Mouse (Mus musculus): ENCODE measurements around the gene Cadps. TPM values are rescaled to one million over a fixed set of nuclear protein-coding genes. Genes with fewer than 3 reads are reported as not detected.

Cadps gene
- polyA plus RNA-seq, 1 experiment from 2014 or later = 0.21 TPM

GRCm38 (mm10) chr14:12377289-12377688 is 445.6 kb downstream of the Cadps start:
- ATAC-seq (ENCODE audit: insufficient read depth) (no peak), DNase-seq (no peak)
- Histone ChIP-seq H3K36me3 (ENCODE audit: insufficient read depth) (no peaks in the 10 kb centered on the region), H3K27ac (ENCODE audit: low read depth) (no peak overlapping the region), H3K9ac (no peak overlapping the region), H3K4me2 (no peak overlapping the region), H3K4me3 (ENCODE audit: low read depth, low read length) (no peak overlapping the region), H3K9me3 (ENCODE audit: low read depth, low read length) (no peaks in the 10 kb centered on the region), H3K27me3 (ENCODE audit: insufficient read depth, low read length) (no peaks in the 10 kb centered on the region), H3K4me1 (ENCODE audit: insufficient read depth) (no peaks in the 10 kb centered on the region)
- 80% methylated on average over 2 of the region's 2 CpGs for WGBS
- TF ChIP-seq CTCF (IDR thresholded peaks at IDR 0.05; ENCODE audit: low read depth) = no peak

GRCm38 (mm10) chr14:12375451-12375850 is 447.4 kb downstream of the Cadps start:
- H3K9ac ChIP-seq = no peak overlapping the region
- no peak overlapping the region for H3K4me3 ChIP-seq (ENCODE audit: low read depth, low read length)
- H3K27me3 ChIP-seq (ENCODE audit: insufficient read depth, low read length) = no peaks in the 10 kb centered on the region
- ATAC-seq (ENCODE audit: insufficient read depth) (no peak), DNase-seq (no peak)
- H3K9me3 ChIP-seq (ENCODE audit: low read depth, low read length) = no peaks in the 10 kb centered on the region
- no peaks in the 10 kb centered on the region for H3K4me1 ChIP-seq (ENCODE audit: insufficient read depth)
- no peak overlapping the region for H3K4me2 ChIP-seq
- TF ChIP-seq CTCF (IDR thresholded peaks at IDR 0.05; ENCODE audit: low read depth) = no peak
- 85% methylated on average over 2 of the region's 2 CpGs for WGBS
- no peak overlapping the region for H3K27ac ChIP-seq (ENCODE audit: low read depth)
- no peaks in the 10 kb centered on the region for H3K36me3 ChIP-seq (ENCODE audit: insufficient read depth)

GRCm38 (mm10) chr14:12350271-12350916 is 472.5 kb downstream of the Cadps start:
- H3K4me2 ChIP-seq = no peak overlapping the region
- H3K4me1 ChIP-seq (ENCODE audit: insufficient read depth) = no peaks in the 10 kb centered on the region
- H3K36me3 ChIP-seq (ENCODE audit: insufficient read depth) = no peaks in the 10 kb centered on the region
- peaks cover 87% of the 10 kb centered on the region for H3K27me3 ChIP-seq (ENCODE audit: insufficient read depth, low read length)
- no peak for DNase-seq
- no peak for TF ChIP-seq CTCF (IDR thresholded peaks at IDR 0.05; ENCODE audit: low read depth)
- WGBS = 5% methylated on average over 16 of the region's 16 CpGs
- H3K27ac ChIP-seq (ENCODE audit: low read depth) = no peak overlapping the region
- H3K9me3 ChIP-seq (ENCODE audit: low read depth, low read length) = no peaks in the 10 kb centered on the region
- no peak overlapping the region for H3K4me3 ChIP-seq (ENCODE audit: low read depth, low read length)
- no peak overlapping the region for H3K9ac ChIP-seq
- no peak for ATAC-seq (ENCODE audit: insufficient read depth)

GRCm38 (mm10) chr14:12349334-12350090 is 473.4 kb downstream of the Cadps start:
- Histone ChIP-seq H3K4me1 (ENCODE audit: insufficient read depth) (no peaks in the 10 kb centered on the region), H3K27me3 (ENCODE audit: insufficient read depth, low read length) (peaks cover 96% of the 10 kb centered on the region), H3K27ac (ENCODE audit: low read depth) (no peak overlapping the region), H3K4me3 (ENCODE audit: low read depth, low read length) (no peak overlapping the region), H3K9me3 (ENCODE audit: low read depth, low read length) (no peaks in the 10 kb centered on the region), H3K9ac (no peak overlapping the region), H3K4me2 (no peak overlapping the region), H3K36me3 (ENCODE audit: insufficient read depth) (no peaks in the 10 kb centered on the region)
- WGBS = 6% methylated on average over 15 of the region's 15 CpGs
- ATAC-seq (ENCODE audit: insufficient read depth) (no peak), DNase-seq (no peak)
- no peak for TF ChIP-seq CTCF (IDR thresholded peaks at IDR 0.05; ENCODE audit: low read depth)

- Histone ChIP-seq H3K9ac (no peak within 1 kb of the TSS), H3K36me3 (ENCODE audit: insufficient read depth) (no peaks in the 10 kb centered on the region), H3K9me3 (ENCODE audit: low read depth, low read length) (no peaks in the 10 kb centered on the region), H3K4me3 (ENCODE audit: low read depth, low read length) (no peak within 1 kb of the TSS), H3K27ac (ENCODE audit: low read depth) (no peak within 1 kb of the TSS), H3K4me2 (no peak within 1 kb of the TSS), H3K27me3 (ENCODE audit: insufficient read depth, low read length) (peaks cover 96% of the 10 kb centered on the region), H3K4me1 (ENCODE audit: insufficient read depth) (no peaks in the 10 kb centered on the region)
- no peak for TF ChIP-seq CTCF (IDR thresholded peaks at IDR 0.05; ENCODE audit: low read depth)
- DNase-seq = no peak
- no peak for ATAC-seq (ENCODE audit: insufficient read depth)
- 0% methylated on average over 2 of the region's 2 CpGs for WGBS
Measured at GRCm38 (mm10) chr14:12348089-12348488, 474.8 kb downstream of the Cadps start, which contains the start of gene Fezf2. Gene Fezf2 (minus strand): TSS chr14:12348189.

GRCm38 (mm10) chr14:12346865-12347600 is 475.8 kb downstream of the Cadps start:
- TF ChIP-seq CTCF (IDR thresholded peaks at IDR 0.05; ENCODE audit: low read depth) = no peak
- H3K27ac ChIP-seq (ENCODE audit: low read depth) = no peak overlapping the region
- H3K4me1 ChIP-seq (ENCODE audit: insufficient read depth) = no peaks in the 10 kb centered on the region
- ATAC-seq (ENCODE audit: insufficient read depth) (no peak), DNase-seq (no peak)
- peak overlapping the region; percentile 16 for H3K4me3 ChIP-seq (ENCODE audit: low read depth, low read length)
- peak overlapping the region; percentile 46 for H3K4me2 ChIP-seq
- H3K9ac ChIP-seq = no peak overlapping the region
- peaks cover 98% of the 10 kb centered on the region for H3K27me3 ChIP-seq (ENCODE audit: insufficient read depth, low read length)
- 1% methylated on average over 26 of the region's 26 CpGs for WGBS
- H3K36me3 ChIP-seq (ENCODE audit: insufficient read depth) = no peaks in the 10 kb centered on the region
- no peaks in the 10 kb centered on the region for H3K9me3 ChIP-seq (ENCODE audit: low read depth, low read length)
